Mouse (Mus musculus) liver, adult 2 months (tissue): Measurements from ENCODE around the gene Vim.

ENCODE experiments used
- CTCF ChIP-seq: fragments of 200-500 bp; IDR thresholded peaks from 2 replicates; pipeline ENCODE4 v1.5.1; 2011; ENCODE audit warnings: low read depth, low read length, control low read depth
- POLR2A ChIP-seq: fragments of 200-500 bp; IDR thresholded peaks from 2 replicates; pipeline ENCODE4 v1.6.1; 2011; ENCODE audit warnings: low read length, control low read depth; ENCODE audit not compliant: insufficient read depth; ENCODE audit errors: extremely low read depth

DNA sequence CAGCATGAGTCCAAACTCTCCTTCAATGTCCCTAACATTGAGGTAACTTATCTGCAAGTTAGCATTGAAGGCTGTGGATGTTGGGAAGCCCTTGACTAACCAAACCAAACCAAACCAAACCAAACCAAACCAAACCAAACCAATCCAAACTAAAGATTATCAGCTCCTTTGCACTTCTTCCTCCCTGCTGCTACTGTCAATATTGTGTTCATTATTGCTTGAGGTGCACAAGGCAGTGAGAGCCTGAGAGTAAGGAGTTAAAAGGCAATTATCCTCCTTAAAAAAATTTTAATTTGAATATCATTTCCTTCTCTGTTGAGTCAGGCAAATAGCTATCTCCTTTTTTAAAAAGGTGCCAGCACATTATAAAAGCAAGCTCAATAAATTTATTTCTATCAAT is 29.4 kb downstream of the Vim start:
- TF ChIP-seq CTCF (no peak), POLR2A (no peak)
